Mouse (Mus musculus) lung, adult 2 months (tissue): ENCODE measurements around the gene Gja3.

Source experiments
- CTCF ChIP-seq: fragments of 200-500 bp; IDR thresholded peaks from 2 replicates; pipeline ENCODE4 v1.5.1; 2011; ENCODE audit warnings: mild to moderate bottlenecking, low read length, control low read depth; ENCODE audit not compliant: insufficient read depth
- POLR2A ChIP-seq: fragments of 200-500 bp; IDR thresholded peaks from 2 replicates; pipeline ENCODE4 v1.6.1; 2011; ENCODE audit warnings: low read depth, mild to moderate bottlenecking, control low read depth, low read length, borderline replicate concordance; ENCODE audit errors: extremely low read depth

GRCm38 (mm10) chr14:57084180-57084668 is 26.3 kb upstream of the Gja3 start:
- TF ChIP-seq POLR2A (no peak), CTCF (no peak)
